Mouse (Mus musculus): ENCODE results near the gene Abhd4. TPM values are rescaled to one million over a fixed set of nuclear protein-coding genes. Genes with fewer than 3 reads are reported as not detected.

The Abhd4 gene
- polyA plus RNA-seq, 1 experiment: 75.8 TPM

DNA sequence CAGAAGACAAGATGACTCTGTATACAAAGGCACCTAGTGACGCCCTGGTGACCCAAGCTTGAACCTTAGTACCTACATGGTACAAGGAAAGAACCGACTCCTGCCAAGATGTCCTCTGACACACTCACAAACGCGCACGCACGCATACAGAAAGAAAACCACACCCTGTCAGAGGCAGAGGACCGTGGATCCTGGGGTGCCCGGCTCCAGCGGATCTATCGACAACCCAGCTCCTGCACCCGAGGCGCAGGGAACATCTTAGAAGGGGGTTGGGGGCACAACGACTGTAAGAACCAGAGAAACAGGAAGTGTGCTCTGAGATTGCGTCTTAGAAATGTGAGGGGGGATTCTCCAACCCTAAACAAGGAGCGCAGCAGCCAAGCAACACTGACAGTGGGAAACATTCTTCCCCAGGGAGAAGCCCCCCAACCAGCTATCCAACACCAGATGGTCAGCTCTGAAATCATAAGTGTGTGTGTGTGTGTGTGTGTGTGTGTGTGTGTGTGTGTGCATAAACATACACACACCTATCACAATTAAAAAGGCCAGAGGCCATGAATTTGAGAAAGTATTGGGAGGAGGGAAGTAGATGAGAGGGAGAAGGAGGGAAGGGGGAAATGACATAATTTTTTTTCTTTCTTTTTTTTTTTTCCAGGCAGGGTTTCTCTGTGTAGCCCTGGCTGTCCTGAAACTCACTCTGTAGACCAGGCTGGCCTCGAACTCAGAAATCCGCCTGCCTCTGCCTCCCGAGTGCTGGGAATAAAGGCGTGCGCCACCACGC, 22.6 kb upstream of the Abhd4 start:
- H3K36me3 ChIP-seq (ENCODE audit: control insufficient read depth, insufficient read depth, low read length): no peaks in the 10 kb centered on the region
- WGBS: 82% methylated on average over 19 of the region's 21 CpGs
- no peak overlapping the region for H3K4me3 ChIP-seq (ENCODE audit: insufficient read depth, low read depth, low read length)
- H3K27ac ChIP-seq (ENCODE audit: insufficient read depth, low read depth, low read length): no peak overlapping the region
- no peak for TF ChIP-seq CTCF (conservative IDR thresholded peaks at IDR 0.05; ENCODE audit: insufficient read depth, insufficient read length, low read depth, low read length)
- no peak for TF ChIP-seq POLR2A (IDR thresholded peaks at IDR 0.05; ENCODE audit: low read depth, low read length)
- peaks cover 7% of the 10 kb centered on the region for H3K4me1 ChIP-seq (ENCODE audit: control insufficient read depth, insufficient read depth, low read length)
- no peak for DNase-seq
- H3K27me3 ChIP-seq (replicated peaks; ENCODE audit: control insufficient read depth, insufficient read depth, low read length): no peaks in the 10 kb centered on the region

DNA sequence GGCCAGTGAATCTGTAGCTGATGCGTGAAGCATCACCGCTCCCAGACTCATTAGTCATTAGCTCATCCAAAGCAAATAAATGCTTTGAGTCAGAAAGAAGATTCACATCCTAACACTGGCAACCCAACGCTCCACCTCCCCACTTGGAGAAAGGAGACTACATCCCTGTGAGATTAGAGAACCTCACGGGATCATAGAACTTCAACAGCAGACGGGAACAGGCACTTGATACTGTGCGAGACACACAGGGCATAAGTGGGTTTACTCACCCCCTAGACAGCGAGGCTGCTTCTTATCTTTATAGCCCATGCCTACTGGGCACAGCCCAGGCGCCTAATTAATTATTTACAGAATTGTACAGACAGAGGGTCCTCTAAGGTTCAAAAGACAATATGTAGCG, 21.8 kb upstream of the Abhd4 start:
- Histone ChIP-seq H3K4me1 (ENCODE audit: control insufficient read depth, insufficient read depth, low read length) (peaks cover 7% of the 10 kb centered on the region), H3K27ac (ENCODE audit: insufficient read depth, low read depth, low read length) (no peak overlapping the region), H3K4me3 (ENCODE audit: insufficient read depth, low read depth, low read length) (no peak overlapping the region), H3K27me3 (replicated peaks; ENCODE audit: control insufficient read depth, insufficient read depth, low read length) (no peaks in the 10 kb centered on the region), H3K36me3 (ENCODE audit: control insufficient read depth, insufficient read depth, low read length) (no peaks in the 10 kb centered on the region)
- TF ChIP-seq CTCF (conservative IDR thresholded peaks at IDR 0.05; ENCODE audit: insufficient read depth, insufficient read length, low read depth, low read length) (no peak), POLR2A (IDR thresholded peaks at IDR 0.05; ENCODE audit: low read depth, low read length) (no peak)
- DNase-seq: no peak
- 41% methylated on average over 9 of the region's 9 CpGs for WGBS

- Histone ChIP-seq H3K4me1 (ENCODE audit: control insufficient read depth, insufficient read depth, low read length) (peaks cover 7% of the 10 kb centered on the region; the same call in 1 of the 2 replicates), H3K27ac (ENCODE audit: insufficient read depth, low read depth, low read length) (no peak overlapping the region), H3K27me3 (replicated peaks; ENCODE audit: control insufficient read depth, insufficient read depth, low read length) (no peaks in the 10 kb centered on the region), H3K4me3 (ENCODE audit: insufficient read depth, low read depth, low read length) (no peak overlapping the region), H3K36me3 (ENCODE audit: control insufficient read depth, insufficient read depth, low read length) (no peaks in the 10 kb centered on the region)
- 8% methylated on average over 9 of the region's 9 CpGs for WGBS
- peak; percentile 55 for DNase-seq
- TF ChIP-seq POLR2A (IDR thresholded peaks at IDR 0.05; ENCODE audit: low read depth, low read length) (no peak), CTCF (conservative IDR thresholded peaks at IDR 0.05; ENCODE audit: insufficient read depth, insufficient read length, low read depth, low read length) (no peak)
These were observed 21.0 kb upstream of the Abhd4 start for GRCm38 (mm10) chr14:54232811-54233558.

DNA sequence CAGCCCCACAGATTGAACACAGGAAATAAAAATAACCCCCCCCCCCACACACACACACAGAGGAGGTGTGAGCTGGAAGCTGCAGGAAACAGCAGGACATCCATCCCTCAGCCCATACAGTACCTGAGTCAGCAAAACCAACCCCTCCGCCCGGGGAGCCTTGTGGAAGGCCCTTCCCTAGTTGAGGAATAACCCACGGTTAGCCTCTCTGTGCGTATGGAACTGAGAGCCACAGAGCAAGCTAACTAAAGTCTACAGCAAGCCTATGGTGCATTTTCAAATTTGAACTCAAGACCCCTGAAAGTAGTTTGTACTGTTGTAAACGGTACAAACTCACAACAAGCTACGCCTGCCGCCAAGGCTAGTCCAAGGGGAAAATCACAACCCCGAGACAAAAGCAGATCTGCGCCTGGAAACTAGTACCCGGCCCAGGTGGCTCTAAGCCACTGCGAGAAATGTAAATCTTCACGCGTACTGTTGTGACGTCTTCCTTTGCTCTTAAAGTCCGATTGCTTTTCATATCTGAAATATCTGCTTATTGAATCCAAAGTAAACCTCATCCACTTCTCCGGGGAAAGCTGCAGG, 20.3 kb upstream of the Abhd4 start:
- peaks cover 7% of the 10 kb centered on the region; the same call in 1 of the 2 replicates for H3K4me1 ChIP-seq (ENCODE audit: control insufficient read depth, insufficient read depth, low read length)
- no peaks in the 10 kb centered on the region for H3K27me3 ChIP-seq (replicated peaks; ENCODE audit: control insufficient read depth, insufficient read depth, low read length)
- no peak overlapping the region for H3K4me3 ChIP-seq (ENCODE audit: insufficient read depth, low read depth, low read length)
- no peak overlapping the region for H3K27ac ChIP-seq (ENCODE audit: insufficient read depth, low read depth, low read length)
- WGBS: 54% methylated on average over 16 of the region's 16 CpGs
- no peak for DNase-seq
- TF ChIP-seq CTCF (conservative IDR thresholded peaks at IDR 0.05; ENCODE audit: insufficient read depth, insufficient read length, low read depth, low read length) (no peak), POLR2A (IDR thresholded peaks at IDR 0.05; ENCODE audit: low read depth, low read length) (no peak)
- no peaks in the 10 kb centered on the region for H3K36me3 ChIP-seq (ENCODE audit: control insufficient read depth, insufficient read depth, low read length)

DNA sequence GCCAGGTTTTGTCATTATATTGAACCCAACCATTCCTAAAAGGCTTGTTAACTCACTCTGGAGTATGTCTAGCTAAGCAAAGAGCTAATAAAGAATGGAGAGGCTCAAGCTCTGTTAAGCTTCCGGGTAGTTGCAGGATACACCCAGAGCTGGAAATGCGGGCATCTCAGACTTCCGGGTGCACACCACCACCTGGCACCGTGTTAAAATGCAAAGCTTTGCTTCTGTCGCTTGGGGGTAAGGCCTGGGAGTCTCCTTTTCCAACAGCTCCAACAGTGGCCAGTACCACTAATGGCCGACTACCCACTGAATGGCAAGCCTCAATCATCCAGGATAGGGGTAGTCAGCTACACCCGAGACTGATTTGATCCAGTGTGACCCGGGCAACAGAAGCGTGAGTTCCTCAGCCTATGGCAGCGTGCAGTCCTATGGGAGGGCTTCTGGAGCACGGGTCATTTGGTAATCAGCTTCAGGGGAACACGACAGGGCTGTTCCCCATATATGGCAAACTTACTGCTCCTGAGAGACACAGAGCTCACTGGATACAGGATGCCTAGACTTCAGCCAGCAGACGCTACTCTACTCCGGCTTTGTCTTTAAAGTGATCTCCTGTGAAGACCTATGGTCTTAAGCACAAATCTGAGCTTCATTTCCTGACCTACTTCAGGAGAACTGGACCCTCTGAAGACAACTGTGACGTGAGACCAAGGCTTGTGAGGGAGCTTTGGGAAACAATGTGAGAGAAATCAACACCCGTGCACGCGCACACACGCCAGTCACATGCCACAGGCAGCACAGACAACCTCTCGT, 19.6 kb upstream of the Abhd4 start:
- WGBS: 84% methylated on average over 20 of the region's 20 CpGs
- DNase-seq: no peak
- no peaks in the 10 kb centered on the region for H3K27me3 ChIP-seq (replicated peaks; ENCODE audit: control insufficient read depth, insufficient read depth, low read length)
- H3K4me3 ChIP-seq (ENCODE audit: insufficient read depth, low read depth, low read length): no peak overlapping the region
- no peak for TF ChIP-seq CTCF (conservative IDR thresholded peaks at IDR 0.05; ENCODE audit: insufficient read depth, insufficient read length, low read depth, low read length)
- TF ChIP-seq POLR2A (IDR thresholded peaks at IDR 0.05; ENCODE audit: low read depth, low read length): no peak
- H3K4me1 ChIP-seq (ENCODE audit: control insufficient read depth, insufficient read depth, low read length): peaks cover 7% of the 10 kb centered on the region; the same call in 1 of the 2 replicates
- H3K36me3 ChIP-seq (ENCODE audit: control insufficient read depth, insufficient read depth, low read length): no peaks in the 10 kb centered on the region
- no peak overlapping the region for H3K27ac ChIP-seq (ENCODE audit: insufficient read depth, low read depth, low read length)

DNA sequence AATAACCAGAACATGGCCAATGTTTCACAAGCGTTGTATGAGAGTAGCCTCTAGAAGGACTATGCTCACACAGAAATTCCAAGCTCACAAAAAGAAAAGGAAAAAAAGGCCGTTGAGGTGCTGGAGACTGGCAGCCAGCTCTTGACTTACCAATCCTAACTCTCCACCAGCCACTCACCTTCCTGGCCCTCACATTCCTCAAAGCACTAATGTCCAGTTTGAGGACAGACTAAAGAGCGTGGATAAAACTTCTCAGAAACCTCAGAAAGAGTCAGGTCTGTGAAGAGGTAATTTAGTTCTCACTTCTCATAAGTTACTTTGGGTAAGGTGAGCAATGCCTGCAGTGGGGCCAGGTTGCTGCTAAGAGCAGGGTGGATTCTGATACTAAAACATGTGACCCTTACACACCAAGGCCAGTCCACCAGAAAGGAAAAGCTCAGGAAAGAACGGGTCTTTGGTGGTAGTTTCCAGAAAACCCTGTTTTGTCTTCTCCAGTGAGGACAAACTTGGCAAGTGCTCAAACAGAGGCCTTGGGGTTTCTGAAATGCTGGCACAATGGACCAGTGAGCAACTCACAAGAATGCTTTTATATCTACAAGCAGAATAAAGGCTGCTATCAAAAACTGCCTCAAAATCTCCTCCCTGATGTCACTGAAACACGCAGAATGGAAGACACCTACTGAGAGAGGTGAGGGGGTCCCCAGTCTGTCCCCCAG, 18.0 kb upstream of the Abhd4 start:
- Histone ChIP-seq H3K36me3 (ENCODE audit: control insufficient read depth, insufficient read depth, low read length) (no peaks in the 10 kb centered on the region), H3K4me3 (ENCODE audit: insufficient read depth, low read depth, low read length) (no peak overlapping the region), H3K4me1 (ENCODE audit: control insufficient read depth, insufficient read depth, low read length) (peaks cover 7% of the 10 kb centered on the region; the same call in 1 of the 2 replicates), H3K27me3 (replicated peaks; ENCODE audit: control insufficient read depth, insufficient read depth, low read length) (no peaks in the 10 kb centered on the region), H3K27ac (ENCODE audit: insufficient read depth, low read depth, low read length) (no peak overlapping the region)
- DNase-seq: no peak
- WGBS: 82% methylated on average over 5 of the region's 5 CpGs
- TF ChIP-seq POLR2A (IDR thresholded peaks at IDR 0.05; ENCODE audit: low read depth, low read length): no peak
- TF ChIP-seq CTCF (conservative IDR thresholded peaks at IDR 0.05; ENCODE audit: insufficient read depth, insufficient read length, low read depth, low read length): no peak
